Mouse (Mus musculus) kidney, adult 2 months (tissue): Measurements from ENCODE around the gene Rps27.

Experiments
- CTCF ChIP-seq: fragments of 200-500 bp; conservative IDR thresholded peaks from 2 replicates; pipeline ENCODE4 v1.5.1; 2011; ENCODE audit warnings: low read depth, mild to moderate bottlenecking, control low read depth, low read length, moderate library complexity, mixed read lengths; ENCODE audit not compliant: insufficient read depth, insufficient read length
- POLR2A ChIP-seq: fragments of 200-500 bp; IDR thresholded peaks from one replicate; pipeline ENCODE4 v1.6.1; 2011; ENCODE audit warnings: low read depth, low read length, control low read depth

GRCm38 (mm10) chr3:90195644-90196043, 17.8 kb downstream of the Rps27 start:
- TF ChIP-seq POLR2A (no peak), CTCF (no peak)
